Mouse (Mus musculus) embryo, embryonic 9.5 days (tissue): ENCODE measurements at regions not wholly inside any gene's neighbourhood (a gene's known extent, or its start where the extent isn't known, plus 50 kb on each side); places are given as distances from the start of the nearest gene placed in this dataset.

ENCODE experiments used
- DNase-seq: peaks from one replicate; pipeline ENCODE4 v3.0.0-alpha.2; 2017; ENCODE audit errors: extremely low spot score

GRCm38 (mm10) chr15:61927385-61928120, 1004.7 kb upstream of the A1bg start:
- no peak for DNase-seq

GRCm38 (mm10) chr15:61920041-61920440, 997.2 kb upstream of the A1bg start:
- no peak for DNase-seq

- DNase-seq: no peak
These were observed 990.8 kb upstream of the A1bg start for GRCm38 (mm10) chr15:61913546-61914160.

- DNase-seq: no peak
These were observed 982.5 kb upstream of the A1bg start for GRCm38 (mm10) chr15:61905165-61905845.

- no peak for DNase-seq
These were observed 977.0 kb upstream of the A1bg start for GRCm38 (mm10) chr15:61899809-61900208.

- no peak for DNase-seq
These were observed 974.8 kb upstream of the A1bg start for GRCm38 (mm10) chr15:61897566-61897965.

GRCm38 (mm10) chr15:61890330-61890729, 967.5 kb upstream of the A1bg start:
- DNase-seq: no peak

GRCm38 (mm10) chr15:61888569-61889326, 965.9 kb upstream of the A1bg start:
- DNase-seq: no peak

- DNase-seq: no peak
These were observed 956.6 kb upstream of the A1bg start for GRCm38 (mm10) chr15:61879408-61879807.

- DNase-seq: no peak
These were observed 950.2 kb upstream of the A1bg start for GRCm38 (mm10) chr15:61873047-61873446.

GRCm38 (mm10) chr15:61860759-61861158, 937.9 kb upstream of the A1bg start:
- DNase-seq: no peak

GRCm38 (mm10) chr15:61855880-61856279, 933.1 kb upstream of the A1bg start:
- DNase-seq: no peak

GRCm38 (mm10) chr15:61812671-61813070, 889.9 kb upstream of the A1bg start:
- no peak for DNase-seq

GRCm38 (mm10) chr15:61805379-61805778, 882.6 kb upstream of the A1bg start:
- no peak for DNase-seq

GRCm38 (mm10) chr15:61800155-61800554, 877.3 kb upstream of the A1bg start:
- no peak for DNase-seq

GRCm38 (mm10) chr15:61797827-61798226, 875.0 kb upstream of the A1bg start:
- DNase-seq: no peak

GRCm38 (mm10) chr15:61794506-61794905, 871.7 kb upstream of the A1bg start:
- no peak for DNase-seq

GRCm38 (mm10) chr15:61789847-61790562, 867.2 kb upstream of the A1bg start:
- no peak for DNase-seq

GRCm38 (mm10) chr15:61787046-61787445, 864.2 kb upstream of the A1bg start:
- no peak for DNase-seq

GRCm38 (mm10) chr15:61781531-61781930, 858.7 kb upstream of the A1bg start:
- no peak for DNase-seq

- no peak for DNase-seq
These were observed 850.2 kb upstream of the A1bg start for GRCm38 (mm10) chr15:61772996-61773395.
